Mouse (Mus musculus): Measurements from ENCODE around the gene C7.

The C7 gene

DNA sequence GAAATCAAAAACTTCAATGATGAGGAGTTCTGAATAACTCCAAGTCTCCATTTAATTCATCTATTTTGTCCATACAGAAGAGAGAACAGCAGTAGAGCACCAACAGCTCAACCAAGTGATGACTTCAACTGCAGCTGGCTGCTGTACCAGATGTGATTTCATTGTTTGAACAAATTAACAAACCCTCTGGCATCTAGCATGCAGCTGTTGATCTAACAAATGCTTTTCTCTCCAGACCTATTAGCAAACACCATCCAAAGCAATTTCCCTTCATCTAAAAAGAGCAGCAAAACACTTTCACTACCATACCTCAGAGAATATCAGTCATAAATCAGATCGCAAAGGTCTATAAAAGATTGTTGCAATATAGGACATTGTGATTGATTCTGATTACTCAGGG lies 90.2 kb downstream of the C7 start:
- no peak for DNase-seq

Data from lung, postnatal 14 days (tissue).